Comparison of ENCODE assay signal across 8 mouse cellular contexts in genomic region chr2:138033379-138034122, GRCm38 (mm10).
DNase-seq lines count a peak whose midpoint lies in the region; ATAC-seq and TF ChIP-seq lines count a peak whose summit lies in the region.

No protein-coding gene starts in this region.

- H3K27ac ChIP-seq in heart, embryonic 11.5 days (ENCODE audit: low read depth, low read length), result no peak overlapping the region
- no peak overlapping the region for H3K27ac ChIP-seq in hindbrain, embryonic 16.5 days (ENCODE audit: low read depth, low read length)
- peak overlapping the region; percentile 87 for H3K27ac ChIP-seq in left cerebral cortex, adult 2 months
- no peak overlapping the region for H3K27ac ChIP-seq in midbrain, embryonic 10.5 days (replicated peaks)

- intact Hi-C loops in left cerebral cortex, adult 2 months (cut with DNase I), result loop anchor here (2.0 to 5.0 kb wide), 4 partner anchors 247 to 1344 kb away; no protein-coding TSS in a partner anchor

- no peaks in the 10 kb centered on the region for H3K4me1 ChIP-seq in heart, embryonic 11.5 days (ENCODE audit: control insufficient read depth, insufficient read depth, low read length)
- peaks cover 7% of the 10 kb centered on the region; the same call in 1 of the 2 replicates for H3K4me1 ChIP-seq in hindbrain, embryonic 16.5 days (ENCODE audit: control insufficient read depth, insufficient read depth, low read depth, low read length)
- no peaks in the 10 kb centered on the region for H3K4me1 ChIP-seq in midbrain, embryonic 10.5 days

- no peak overlapping the region for H3K4me3 ChIP-seq in heart, embryonic 11.5 days (ENCODE audit: low read depth, low read length)
- H3K4me3 ChIP-seq in hindbrain, embryonic 16.5 days (ENCODE audit: low read length), result no peak overlapping the region
- H3K4me3 ChIP-seq in left cerebral cortex, adult 2 months, result peak overlapping the region; percentile 32
- no peak overlapping the region for H3K4me3 ChIP-seq in midbrain, embryonic 10.5 days

- H3K4me2 ChIP-seq in heart, embryonic 11.5 days, result no peak overlapping the region
- H3K4me2 ChIP-seq in hindbrain, embryonic 16.5 days (ENCODE audit: low read length), result no peak overlapping the region

- no peak for ATAC-seq in heart, embryonic 11.5 days (replicated peaks; ENCODE audit: insufficient number of reproducible peaks, low FRiP score, low TSS enrichment)
- ATAC-seq in hindbrain, embryonic 16.5 days, result peak; percentile 82

- H3K9me3 ChIP-seq in heart, embryonic 11.5 days (replicated peaks; ENCODE audit: control insufficient read depth, low read length), result no peaks in the 10 kb centered on the region
- H3K9me3 ChIP-seq in hindbrain, embryonic 16.5 days (ENCODE audit: control insufficient read depth, low read length), result no peaks in the 10 kb centered on the region
- no peaks in the 10 kb centered on the region for H3K9me3 ChIP-seq in midbrain, embryonic 10.5 days (replicated peaks)

- no peaks in the 10 kb centered on the region for H3K36me3 ChIP-seq in heart, embryonic 11.5 days (ENCODE audit: control insufficient read depth, insufficient read depth, low read length)
- no peaks in the 10 kb centered on the region for H3K36me3 ChIP-seq in hindbrain, embryonic 16.5 days (ENCODE audit: control insufficient read depth, insufficient read depth, low read length)
- H3K36me3 ChIP-seq in midbrain, embryonic 10.5 days, result no peaks in the 10 kb centered on the region

- TF ChIP-seq CTCF in left cerebral cortex, adult 2 months (IDR thresholded peaks at IDR 0.05), result peak; percentile 99

- 44% methylated on average over 11 of the region's 11 CpGs for WGBS in heart, embryonic 11.5 days (ENCODE audit: insufficient replicate concordance)
- 31% methylated on average over 11 of the region's 11 CpGs for WGBS in hindbrain, embryonic 16.5 days
- 41% methylated on average over 11 of the region's 11 CpGs for WGBS in midbrain, embryonic 10.5 days

- peak; percentile 64 to 87 for DNase-seq in heart, adult 18-20 months
- DNase-seq in cerebellum, adult 9-11 months, result peak; percentile 86
- DNase-seq in frontal cortex, adult 2 months (ENCODE audit: extremely low spot score in 1 of 2, low spot score in 1 of 2), result peak; percentile 53 to 90
- DNase-seq in left cerebral cortex, adult 2 months (ENCODE audit: extremely low spot score in 1 of 2, low spot score in 2 of 2), result peak; percentile 80 to 87
- DNase-seq in midbrain, embryonic 10.5 days (ENCODE audit: low spot score), result peak; percentile 64
- DNase-seq in skeletal muscle tissue, adult 2 months (ENCODE audit: low read depth, low spot score), result peak; percentile 60

- no peaks in the 10 kb centered on the region for H3K27me3 ChIP-seq in heart, embryonic 11.5 days (ENCODE audit: control insufficient read depth, insufficient read depth, low read length)
- H3K27me3 ChIP-seq in hindbrain, embryonic 16.5 days (replicated peaks; ENCODE audit: control insufficient read depth, insufficient read depth, low read length), result no peaks in the 10 kb centered on the region
- H3K27me3 ChIP-seq in midbrain, embryonic 10.5 days (ENCODE audit: low read depth, poor library complexity, severe bottlenecking), result no peaks in the 10 kb centered on the region

- no peak overlapping the region for H3K9ac ChIP-seq in heart, embryonic 11.5 days (ENCODE audit: low read depth, low read length)
- H3K9ac ChIP-seq in hindbrain, embryonic 16.5 days (ENCODE audit: low read depth, low read length), result 0 out of 2 replicates have a peak overlapping the region, but pooled peaks have one; percentile 27
